7 mouse cellular contexts compared by ENCODE assay signal in genomic region chr7:116032596-116033307, GRCm38 (mm10). TPM values are rescaled to one million over a fixed set of nuclear protein-coding genes. Genes with fewer than 3 reads are reported as not detected.
A peak's percentile ranks its signal among the peaks of the same experiment; 100 is the strongest.
DNase-seq lines count a peak whose midpoint lies in the region; ATAC-seq and TF ChIP-seq lines count a peak whose summit lies in the region.

No protein-coding gene starts in this region.

- H3K9ac ChIP-seq in forebrain, postnatal 0 days: peak overlapping the region; percentile 64
- peak overlapping the region; percentile 78 for H3K9ac ChIP-seq in hindbrain, embryonic 12.5 days

- peaks cover 23% of the 10 kb centered on the region for H3K27me3 ChIP-seq in forebrain, postnatal 0 days (ENCODE audit: insufficient read depth, low read length)
- peaks cover 51% of the 10 kb centered on the region for H3K27me3 ChIP-seq in hindbrain, embryonic 12.5 days
- peaks cover 83% of the 10 kb centered on the region for H3K27me3 ChIP-seq in megakaryocyte, embryonic 14.5 days (replicated peaks)

- peak overlapping the region; percentile 85 for H3K27ac ChIP-seq in forebrain, postnatal 0 days (ENCODE audit: low read depth, low read length)
- H3K27ac ChIP-seq in hindbrain, embryonic 12.5 days: peak overlapping the region; percentile 85
- H3K27ac ChIP-seq in left cerebral cortex, adult 2 months: peak overlapping the region; percentile 74

- DNase-seq in NIH3T3 (ENCODE audit: low read depth): peak; percentile 38
- peak; percentile 81 for DNase-seq in c-Kit-positive CD71-positive TER-119-negative erythroid progenitor cells, embryonic 14.5 days (ENCODE audit: low read depth)
- peak; percentile 92 for DNase-seq in forebrain, postnatal 0 days
- peak; percentile 69 to 77 for DNase-seq in left cerebral cortex, adult 2 months (ENCODE audit: extremely low spot score in 1 of 2, low spot score in 2 of 2)
- peak; percentile 79 for DNase-seq in skeletal muscle tissue, adult 2 months (ENCODE audit: low read depth, low spot score)

- H3K4me1 ChIP-seq in forebrain, postnatal 0 days (ENCODE audit: insufficient read depth): peaks cover 11% of the 10 kb centered on the region; the same call in 1 of the 2 replicates
- H3K4me1 ChIP-seq in hindbrain, embryonic 12.5 days: peaks cover 35% of the 10 kb centered on the region
- peaks cover 40% of the 10 kb centered on the region for H3K4me1 ChIP-seq in megakaryocyte, embryonic 14.5 days

- intact Hi-C loops in left cerebral cortex, adult 2 months (cut with DNase I): loop anchor here (2.0 to 5.0 kb wide), 7 partner anchors 165 to 1110 kb away; no protein-coding TSS in a partner anchor

- no peaks in the 10 kb centered on the region for H3K36me3 ChIP-seq in forebrain, postnatal 0 days (ENCODE audit: insufficient read depth)
- no peaks in the 10 kb centered on the region for H3K36me3 ChIP-seq in hindbrain, embryonic 12.5 days
- no peaks in the 10 kb centered on the region for H3K36me3 ChIP-seq in megakaryocyte, embryonic 14.5 days (replicated peaks; ENCODE audit: low read length)

- peak overlapping the region; percentile 50 for H3K4me3 ChIP-seq in forebrain, postnatal 0 days (ENCODE audit: low read depth, low read length)
- peak overlapping the region; percentile 55 for H3K4me3 ChIP-seq in hindbrain, embryonic 12.5 days
- peak overlapping the region; percentile 53 for H3K4me3 ChIP-seq in left cerebral cortex, adult 2 months
- H3K4me3 ChIP-seq in megakaryocyte, embryonic 14.5 days (replicated peaks): peak overlapping the region; percentile 91

- under 1% methylated on average over 11 of the region's 11 CpGs for WGBS in forebrain, postnatal 0 days
- WGBS in hindbrain, embryonic 12.5 days: 0% methylated on average over 11 of the region's 11 CpGs

- peak overlapping the region; percentile 100 for H3K4me2 ChIP-seq in forebrain, postnatal 0 days (ENCODE audit: low read depth)
- H3K4me2 ChIP-seq in hindbrain, embryonic 12.5 days (replicated peaks): peak overlapping the region; percentile 98

- no peaks in the 10 kb centered on the region for H3K9me3 ChIP-seq in forebrain, postnatal 0 days (ENCODE audit: low read length)
- no peaks in the 10 kb centered on the region for H3K9me3 ChIP-seq in hindbrain, embryonic 12.5 days (replicated peaks)
- 0 out of 2 replicates have a peak, but pooled peaks cover 2% of the 10 kb centered on the region for H3K9me3 ChIP-seq in megakaryocyte, embryonic 14.5 days

- peak; percentile 49 for ATAC-seq in forebrain, postnatal 0 days
- ATAC-seq in hindbrain, embryonic 12.5 days (ENCODE audit: low FRiP score): peak; percentile 29; the same call in 1 of the 2 replicates

- TF ChIP-seq CTCF in forebrain, postnatal 0 days (IDR thresholded peaks at IDR 0.05; ENCODE audit: low read depth): peak; percentile 85
- peak; percentile 67 for TF ChIP-seq CTCF in left cerebral cortex, adult 2 months (IDR thresholded peaks at IDR 0.05)

RNA-seq across cellular contexts. Expression of gene Sox6, which starts 5.8 kb away (rescaled TPM):
- total RNA-seq in forebrain, postnatal 0 days (2014; rRNA removed): 33.1 and 64.7 TPM in 2 replicates
- polyA plus RNA-seq in forebrain, postnatal 0 days (2015; fragmentation: Nextera tagmentation; extraction: Ambion mirVana): 26.5 and 46.2 TPM in 2 replicates
- polyA plus RNA-seq in hindbrain, embryonic 12.5 days (2016; fragmentation: Nextera tagmentation; extraction: Ambion mirVana): 50.9 and 55.3 TPM in 2 replicates
- total RNA-seq in left cerebral cortex, adult 2 months (2021): 10 to 100 TPM; 29.7 to 32.7 TPM
- 0.17 TPM in 1 of 2 replicates, not detected in the other for polyA plus RNA-seq in megakaryocyte, embryonic 14.5 days (2012; ENCODE audit: insufficient read depth, low replicate concordance)

RNA-seq across cellular contexts. Expression of gene 1110004F10Rik, which starts 6.4 kb away (rescaled TPM):
- 211 and 229 TPM in 2 replicates for total RNA-seq in forebrain, postnatal 0 days (2014; rRNA removed)
- 431 and 439 TPM in 2 replicates for polyA plus RNA-seq in forebrain, postnatal 0 days (2015; fragmentation: Nextera tagmentation; extraction: Ambion mirVana)
- 283 and 308 TPM in 2 replicates for polyA plus RNA-seq in hindbrain, embryonic 12.5 days (2016; fragmentation: Nextera tagmentation; extraction: Ambion mirVana)
- total RNA-seq in left cerebral cortex, adult 2 months (2021): 10 to 100 TPM; 87.1 to 93.6 TPM
- 10.6 and 59.4 TPM in 2 replicates for polyA plus RNA-seq in megakaryocyte, embryonic 14.5 days (2012; ENCODE audit: insufficient read depth, low replicate concordance)

RNA-seq across cellular contexts. Expression of gene Gm4353, which starts 51.7 kb away (rescaled TPM):
- total RNA-seq in forebrain, postnatal 0 days (2014; rRNA removed): 0.76 and 0.92 TPM in 2 replicates
- polyA plus RNA-seq in forebrain, postnatal 0 days (2015; fragmentation: Nextera tagmentation; extraction: Ambion mirVana): 0.31 and 0.53 TPM in 2 replicates
- polyA plus RNA-seq in hindbrain, embryonic 12.5 days (2016; fragmentation: Nextera tagmentation; extraction: Ambion mirVana): 0.41 and 0.90 TPM in 2 replicates
- total RNA-seq in left cerebral cortex, adult 2 months (2021): 1 to 10 TPM; 2.5 to 2.8 TPM
- 0.82 TPM in 1 of 2 replicates, not detected in the other for polyA plus RNA-seq in megakaryocyte, embryonic 14.5 days (2012; ENCODE audit: insufficient read depth, low replicate concordance)

Comparison
In these comparisons a context has a peak if more than half of its experiments do, and no peak if none do; other contexts are left out.
1. Peak in every context shown above with its lines: DNase-seq, ATAC-seq, H3K4me3 ChIP-seq and H3K27ac ChIP-seq.
2. DNase-seq: peak in every context shown above with its lines; median percentile 92 in forebrain, postnatal 0 days; 81 in c-Kit-positive CD71-positive TER-119-negative erythroid progenitor cells, embryonic 14.5 days; 79 in skeletal muscle tissue, adult 2 months; 73 in left cerebral cortex, adult 2 months; 38 in NIH3T3.
3. RNA of gene Sox6, which starts 5.8 kb away (polyA plus RNA-seq): 50.9 to 55.3 TPM in hindbrain, embryonic 12.5 days and 26.5 to 46.2 TPM in forebrain, postnatal 0 days; 0.17 TPM in megakaryocyte, embryonic 14.5 days; every median in the first group is over 10 times any median in the second.